Mouse (Mus musculus): ENCODE measurements at regions not wholly inside any gene's neighbourhood (a gene's known extent, or its start where the extent isn't known, plus 50 kb on each side); places are given as distances from the start of the nearest gene placed in this dataset.

GRCm38 (mm10) chr1:128472022-128472712, 55.0 kb upstream of the Dars start:
- ATAC-seq: 0 out of 2 replicates have a peak, but pooled peaks have one; percentile 28
- Histone ChIP-seq H3K36me3 (ENCODE audit: control insufficient read depth, insufficient read depth) (no peaks in the 10 kb centered on the region), H3K27me3 (replicated peaks; ENCODE audit: control insufficient read depth, insufficient read depth, low read length) (peaks cover 3% of the 10 kb centered on the region; the same call in 1 of the 2 replicates), H3K4me2 (replicated peaks; ENCODE audit: low read depth) (peak overlapping the region; percentile 46), H3K4me1 (replicated peaks; ENCODE audit: control insufficient read depth, insufficient read depth, low read length) (no peaks in the 10 kb centered on the region), H3K4me3 (ENCODE audit: low read depth, low read length) (no peak overlapping the region), H3K27ac (ENCODE audit: low read depth, low read length) (no peak overlapping the region), H3K9ac (ENCODE audit: low read depth, low read length) (no peak overlapping the region), H3K9me3 (ENCODE audit: control insufficient read depth) (no peaks in the 10 kb centered on the region)
- WGBS: 7% methylated on average over 20 of the region's 20 CpGs
- TF ChIP-seq CTCF (IDR thresholded peaks at IDR 0.05; ENCODE audit: low read depth): no peak

DNA sequence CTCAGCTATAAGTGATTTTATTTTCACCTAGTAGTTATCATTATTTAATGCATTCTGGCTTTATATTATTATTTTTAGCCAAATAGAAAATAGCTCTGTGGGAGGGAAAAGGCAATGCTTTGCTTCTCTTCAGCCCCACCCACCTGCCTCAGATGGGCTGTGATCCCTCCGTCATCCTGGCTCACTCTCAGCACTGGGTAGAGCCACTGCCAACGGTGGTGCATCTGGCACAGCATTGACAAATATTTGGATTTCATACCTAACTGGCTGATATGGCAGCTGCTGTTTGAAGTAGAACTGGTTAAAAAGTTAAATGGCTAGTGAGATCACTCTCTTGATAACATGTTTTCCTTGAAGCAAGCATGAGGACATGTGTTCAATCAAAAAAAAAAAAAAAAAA, 53.6 kb upstream of the Dars start:
- H3K9me3 ChIP-seq (ENCODE audit: control insufficient read depth): no peaks in the 10 kb centered on the region
- no peak overlapping the region for H3K4me3 ChIP-seq (ENCODE audit: low read depth, low read length)
- no peaks in the 10 kb centered on the region for H3K4me1 ChIP-seq (replicated peaks; ENCODE audit: control insufficient read depth, insufficient read depth, low read length)
- ATAC-seq: no peak
- H3K27me3 ChIP-seq (replicated peaks; ENCODE audit: control insufficient read depth, insufficient read depth, low read length): peaks cover 3% of the 10 kb centered on the region; the same call in 1 of the 2 replicates
- no peak overlapping the region for H3K9ac ChIP-seq (ENCODE audit: low read depth, low read length)
- H3K4me2 ChIP-seq (replicated peaks; ENCODE audit: low read depth): no peak overlapping the region
- 34% methylated on average over 2 of the region's 2 CpGs for WGBS
- TF ChIP-seq CTCF (IDR thresholded peaks at IDR 0.05; ENCODE audit: low read depth): no peak
- H3K36me3 ChIP-seq (ENCODE audit: control insufficient read depth, insufficient read depth): no peaks in the 10 kb centered on the region
- no peak overlapping the region for H3K27ac ChIP-seq (ENCODE audit: low read depth, low read length)

- no peak for ATAC-seq
- no peaks in the 10 kb centered on the region for H3K36me3 ChIP-seq (ENCODE audit: control insufficient read depth, insufficient read depth)
- no peak for TF ChIP-seq CTCF (IDR thresholded peaks at IDR 0.05; ENCODE audit: low read depth)
Observed at GRCm38 (mm10) chr1:128469054-128469453, 51.9 kb upstream of the Dars start.

More at GRCm38 (mm10) chr1:128469054-128469453, 51.9 kb upstream of the Dars start:
- Histone ChIP-seq H3K4me3 (ENCODE audit: low read depth, low read length) (no peak overlapping the region), H3K27ac (ENCODE audit: low read depth, low read length) (no peak overlapping the region), H3K4me1 (replicated peaks; ENCODE audit: control insufficient read depth, insufficient read depth, low read length) (no peaks in the 10 kb centered on the region), H3K27me3 (replicated peaks; ENCODE audit: control insufficient read depth, insufficient read depth, low read length) (peaks cover 3% of the 10 kb centered on the region; the same call in 1 of the 2 replicates), H3K4me2 (replicated peaks; ENCODE audit: low read depth) (no peak overlapping the region), H3K9me3 (ENCODE audit: control insufficient read depth) (no peaks in the 10 kb centered on the region), H3K9ac (ENCODE audit: low read depth, low read length) (no peak overlapping the region)
- WGBS: 91% methylated on average over 7 of the region's 7 CpGs

Data from intestine, postnatal 0 days (tissue).